Mouse (Mus musculus): ENCODE data around the gene Mtcl1. TPM values are rescaled to one million over a fixed set of nuclear protein-coding genes. Genes with fewer than 3 reads are reported as not detected.

Gene Mtcl1
- total RNA-seq (2017): 0.86 TPM in 1 of 2 replicates, not detected in the other

GRCm38 (mm10) chr17:66449460-66450341 is at the start of gene Mtcl1:
TSS of gene Mtcl1 (minus strand) at chr17:66449750.
- ATAC-seq (ENCODE audit: extremely low read depth, insufficient number of reproducible peaks, low FRiP score, poor library complexity, severe bottlenecking): no peak

- no peak for ATAC-seq (ENCODE audit: extremely low read depth, insufficient number of reproducible peaks, low FRiP score, poor library complexity, severe bottlenecking)
Measured at GRCm38 (mm10) chr17:66498598-66498997, 49.0 kb upstream of the Mtcl1 start.

DNA sequence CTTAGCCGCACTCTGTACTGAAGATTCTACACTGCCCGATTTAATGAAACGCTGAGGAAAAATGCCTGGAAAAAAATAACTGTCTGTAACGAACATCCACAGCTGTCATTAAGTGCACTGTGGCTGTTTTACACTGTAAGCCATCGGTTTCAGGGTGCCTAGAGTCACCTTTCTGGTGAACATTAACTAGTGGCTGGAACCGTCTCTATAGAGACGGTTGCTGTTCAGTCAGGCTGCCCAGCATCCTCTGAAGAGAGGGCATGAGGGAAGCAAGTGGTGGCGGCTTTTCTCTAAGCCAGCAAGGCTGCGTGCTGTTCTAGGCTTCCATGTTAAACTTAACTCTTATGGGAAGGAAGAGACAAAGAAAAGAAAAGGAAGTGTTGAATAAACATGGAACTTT is 47.0 kb upstream of the Mtcl1 start:
- no peak for ATAC-seq (ENCODE audit: extremely low read depth, insufficient number of reproducible peaks, low FRiP score, poor library complexity, severe bottlenecking)

DNA sequence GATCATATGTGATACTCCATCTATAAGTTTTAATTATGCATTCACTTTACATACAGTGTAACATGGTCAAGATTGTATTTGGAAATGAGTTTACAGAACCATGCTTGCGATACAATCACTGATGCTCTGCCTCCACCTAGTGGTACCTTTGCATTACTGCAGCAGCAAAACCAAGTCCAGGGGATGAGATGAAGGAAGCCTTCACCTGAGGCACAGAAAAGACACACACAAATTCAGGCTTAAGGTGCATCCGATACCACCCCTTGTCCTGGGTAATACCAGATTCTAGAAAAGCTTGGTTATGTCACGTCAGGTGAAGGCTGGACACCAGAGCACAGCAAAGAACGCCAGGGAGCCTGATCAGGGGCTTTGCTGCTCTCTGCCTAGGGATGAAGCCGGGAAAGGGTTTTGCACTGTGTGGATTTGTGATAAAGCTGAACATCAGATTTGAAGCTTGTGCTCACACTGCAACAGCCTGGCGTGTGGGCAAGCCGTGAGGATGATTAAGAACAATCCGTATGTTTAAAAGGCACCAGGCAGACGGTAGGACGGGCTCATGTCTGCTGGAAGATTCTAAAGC is 40.6 kb upstream of the Mtcl1 start:
- ATAC-seq (ENCODE audit: extremely low read depth, insufficient number of reproducible peaks, low FRiP score, poor library complexity, severe bottlenecking): peak; percentile 53; the same call in 1 of the 2 replicates

DNA sequence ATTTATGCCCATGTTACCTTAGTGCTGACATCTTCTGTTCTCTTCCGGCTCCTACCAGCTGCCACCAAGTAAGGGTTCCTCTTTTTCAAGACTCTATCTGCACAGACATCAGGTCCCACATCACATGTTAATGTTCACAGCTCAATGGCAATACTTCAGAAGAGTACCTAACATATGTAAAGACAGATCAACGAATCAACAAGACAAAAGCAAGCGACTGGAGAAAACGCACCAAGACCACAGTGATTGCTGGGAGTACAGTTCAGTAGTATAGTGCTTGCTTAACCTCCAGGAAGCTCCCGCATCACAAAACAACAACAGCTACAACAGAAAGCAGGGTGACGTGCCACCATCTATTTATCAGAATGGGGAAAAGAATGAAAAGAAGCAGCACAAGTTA is 37.0 kb upstream of the Mtcl1 start:
- no peak for ATAC-seq (ENCODE audit: extremely low read depth, insufficient number of reproducible peaks, low FRiP score, poor library complexity, severe bottlenecking)

GRCm38 (mm10) chr17:66485742-66486141 is 36.2 kb upstream of the Mtcl1 start:
- peak; percentile 52; the same call in 1 of the 2 replicates for ATAC-seq (ENCODE audit: extremely low read depth, insufficient number of reproducible peaks, low FRiP score, poor library complexity, severe bottlenecking)

- ATAC-seq (ENCODE audit: extremely low read depth, insufficient number of reproducible peaks, low FRiP score, poor library complexity, severe bottlenecking): no peak
Measured at GRCm38 (mm10) chr17:66484965-66485364, 35.4 kb upstream of the Mtcl1 start.

- no peak for ATAC-seq (ENCODE audit: extremely low read depth, insufficient number of reproducible peaks, low FRiP score, poor library complexity, severe bottlenecking)
Measured at GRCm38 (mm10) chr17:66483651-66484454, 34.3 kb upstream of the Mtcl1 start.

DNA sequence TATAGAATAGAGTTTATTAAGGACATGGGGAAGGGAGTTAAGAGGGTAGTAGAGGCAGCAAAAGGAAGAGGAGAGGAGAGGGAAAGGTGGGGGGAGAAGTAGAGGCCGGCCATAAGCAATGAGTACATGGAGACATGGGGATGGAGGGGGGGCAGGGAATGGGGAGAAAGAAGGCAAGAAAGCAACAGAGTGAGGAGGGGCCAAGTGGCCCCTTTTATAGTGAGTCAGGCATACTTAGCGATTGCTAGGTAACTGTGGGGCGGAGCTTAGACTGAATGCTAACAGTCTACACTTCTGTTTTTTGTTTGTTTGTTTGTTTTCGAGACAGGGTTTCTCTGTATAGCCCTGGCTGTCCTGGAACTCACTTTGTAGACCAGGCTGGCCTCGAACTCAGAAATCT is 31.7 kb upstream of the Mtcl1 start:
- no peak for ATAC-seq (ENCODE audit: extremely low read depth, insufficient number of reproducible peaks, low FRiP score, poor library complexity, severe bottlenecking)

GRCm38 (mm10) chr17:66480491-66481278 is 31.1 kb upstream of the Mtcl1 start:
- ATAC-seq (ENCODE audit: extremely low read depth, insufficient number of reproducible peaks, low FRiP score, poor library complexity, severe bottlenecking): no peak

GRCm38 (mm10) chr17:66479813-66480490 is 30.4 kb upstream of the Mtcl1 start:
- no peak for ATAC-seq (ENCODE audit: extremely low read depth, insufficient number of reproducible peaks, low FRiP score, poor library complexity, severe bottlenecking)

- ATAC-seq (ENCODE audit: extremely low read depth, insufficient number of reproducible peaks, low FRiP score, poor library complexity, severe bottlenecking): no peak
Measured at GRCm38 (mm10) chr17:66479311-66479710, 29.8 kb upstream of the Mtcl1 start.

GRCm38 (mm10) chr17:66473205-66473604 is 23.7 kb upstream of the Mtcl1 start:
- no peak for ATAC-seq (ENCODE audit: extremely low read depth, insufficient number of reproducible peaks, low FRiP score, poor library complexity, severe bottlenecking)

DNA sequence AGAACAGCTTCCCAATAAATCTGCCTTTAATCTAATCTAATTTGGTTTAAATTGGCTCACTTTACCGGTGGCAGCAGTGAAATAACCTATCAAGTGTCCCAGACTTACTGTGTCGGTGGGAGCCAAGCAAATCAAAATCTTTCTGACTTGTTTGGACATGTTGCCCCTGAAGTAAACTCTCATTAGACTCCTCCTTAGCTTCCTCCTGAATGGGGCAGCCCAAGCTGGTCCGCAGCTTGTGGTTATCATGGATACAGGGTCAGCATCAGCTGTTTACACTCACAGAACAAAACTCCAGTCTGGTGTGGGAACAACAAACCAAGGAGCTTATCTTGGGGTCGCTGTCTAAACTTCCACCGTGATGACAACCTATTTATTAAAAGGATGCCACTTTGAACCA is 22.2 kb upstream of the Mtcl1 start:
- no peak for ATAC-seq (ENCODE audit: extremely low read depth, insufficient number of reproducible peaks, low FRiP score, poor library complexity, severe bottlenecking)

- no peak for ATAC-seq (ENCODE audit: extremely low read depth, insufficient number of reproducible peaks, low FRiP score, poor library complexity, severe bottlenecking)
Measured at GRCm38 (mm10) chr17:66471252-66471651, 21.7 kb upstream of the Mtcl1 start.

GRCm38 (mm10) chr17:66470020-66470419 is 20.5 kb upstream of the Mtcl1 start:
- no peak for ATAC-seq (ENCODE audit: extremely low read depth, insufficient number of reproducible peaks, low FRiP score, poor library complexity, severe bottlenecking)

DNA sequence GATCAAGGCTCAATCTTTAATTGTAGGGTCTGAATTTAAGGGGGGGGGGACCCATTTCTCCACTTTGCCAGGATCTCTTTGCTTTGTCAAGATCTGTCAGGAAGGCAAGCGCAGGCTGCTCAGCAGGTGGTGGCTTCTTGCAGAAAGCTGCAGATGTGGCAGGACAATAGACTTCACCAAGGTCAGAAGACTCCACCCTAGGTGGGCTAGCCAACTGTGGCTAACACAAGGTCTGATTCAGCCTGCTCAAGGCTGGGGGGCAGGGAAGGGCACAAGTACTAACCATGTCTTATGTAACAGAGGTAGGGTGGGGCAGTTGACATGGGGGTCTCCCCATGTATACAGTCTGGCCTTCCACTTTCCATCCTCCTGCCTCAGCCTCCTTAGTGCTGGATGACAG is 7.7 kb upstream of the Mtcl1 start:
- ATAC-seq (ENCODE audit: extremely low read depth, insufficient number of reproducible peaks, low FRiP score, poor library complexity, severe bottlenecking): no peak

GRCm38 (mm10) chr17:66451143-66451542 is 1.6 kb upstream of the Mtcl1 start:
- no peak for ATAC-seq (ENCODE audit: extremely low read depth, insufficient number of reproducible peaks, low FRiP score, poor library complexity, severe bottlenecking)

All from neutrophil, adult 5-6 weeks (primary cell).